Mouse (Mus musculus) midbrain, embryonic 11.5 days (tissue): ENCODE data around the gene Akap6. TPM values are rescaled to one million over a fixed set of nuclear protein-coding genes. Genes with fewer than 3 reads are reported as not detected.

Source experiments
- ATAC-seq: fragments of 200-750 bp; cut with Nextera tagmentation; 2 replicates; pipeline ENCODE4 v1.8.0; 2017; ENCODE audit warnings: moderate TSS enrichment, moderate library complexity; ENCODE audit not compliant: low FRiP score
- DNase-seq: peaks from one replicate; pipeline ENCODE4 v3.0.0; 2015; ENCODE audit warnings: low spot score; ENCODE audit errors: missing footprints
- H3K27ac ChIP-seq: fragments of 300-500 bp; sonication (generic); 2 replicates; pipeline ENCODE4 v1.5.1; 2014; ENCODE audit warnings: low read depth, low read length
- H3K27me3 ChIP-seq: fragments of 300-500 bp; sonication (generic); 2 replicates; pipeline ENCODE4 v1.6.1; 2014; ENCODE audit warnings: mild to moderate bottlenecking, low read length, moderate library complexity, mixed read lengths; ENCODE audit not compliant: control insufficient read depth, insufficient read depth
- H3K36me3 ChIP-seq: fragments of 300-500 bp; sonication (generic); 2 replicates; pipeline ENCODE4 v1.6.1; 2014; ENCODE audit warnings: mild to moderate bottlenecking, low read length, moderate library complexity, mixed read lengths; ENCODE audit not compliant: control insufficient read depth, insufficient read depth
- H3K4me1 ChIP-seq: fragments of 300-500 bp; sonication (generic); 2 replicates; pipeline ENCODE4 v1.6.1; 2014; ENCODE audit warnings: low read length; ENCODE audit not compliant: control insufficient read depth, insufficient read depth
- H3K4me2 ChIP-seq: fragments of 300-500 bp; sonication (generic); 2 replicates; pipeline ENCODE4 v1.6.1; 2014; ENCODE audit warnings: mild to moderate bottlenecking, moderate library complexity
- H3K4me3 ChIP-seq: fragments of 300-500 bp; sonication (generic); 2 replicates; pipeline ENCODE4 v1.5.1; 2014; ENCODE audit warnings: low read depth, low read length
- H3K9ac ChIP-seq: fragments of 300-500 bp; sonication (generic); 2 replicates; pipeline ENCODE4 v1.6.1; 2014; ENCODE audit warnings: low read length
- H3K9me3 ChIP-seq: fragments of 300-500 bp; sonication (generic); 2 replicates; pipeline ENCODE4 v1.6.1; 2016; ENCODE audit warnings: low read length; ENCODE audit not compliant: control insufficient read depth
- WGBS: fragments of 180-500 bp; shearing (Covaris S2); extraction: QIAGEN DNeasy Blood & Tissue Kit; methylation state at CpG from one replicate; pipeline ENCODE4 v1.1.7; 2014; 5-methylcytosine and 5-hydroxymethylcytosine counted together
- polyA plus RNA-seq: library from polyadenylated mRNA; unstranded; fragments of >200 nt; fragmentation: Nextera tagmentation; extraction: Ambion mirVana; gene quantifications from 2 replicates; pipeline ENCODE4 v1.2.1, GENCODE M21; 2014

The Akap6 gene
- polyA plus RNA-seq, 1 experiment from 2014 or later: 16.5 TPM

GRCm38 (mm10) chr12:52831782-52832181 is 132.6 kb downstream of the Akap6 start:
- ATAC-seq (no peak), DNase-seq (peak; percentile 92)
- 0 out of 2 replicates have a peak overlapping the region, but pooled peaks have one; percentile 7 for H3K27ac ChIP-seq
- H3K9me3 ChIP-seq: no peaks in the 10 kb centered on the region
- no peaks in the 10 kb centered on the region for H3K36me3 ChIP-seq
- H3K4me1 ChIP-seq: peaks cover 32% of the 10 kb centered on the region
- no peak overlapping the region for H3K9ac ChIP-seq
- no peak overlapping the region for H3K4me2 ChIP-seq
- no peak overlapping the region for H3K4me3 ChIP-seq
- no peaks in the 10 kb centered on the region for H3K27me3 ChIP-seq
- WGBS: 29% methylated on average over 9 of the region's 9 CpGs

GRCm38 (mm10) chr12:52832230-52832629 is 133.0 kb downstream of the Akap6 start:
- no peak overlapping the region for H3K4me2 ChIP-seq
- no peak overlapping the region for H3K9ac ChIP-seq
- peak; percentile 94 for DNase-seq
- no peak overlapping the region for H3K4me3 ChIP-seq
- H3K27me3 ChIP-seq: no peaks in the 10 kb centered on the region
- ATAC-seq: no peak
- WGBS: 10% methylated on average over 4 of the region's 4 CpGs
- no peaks in the 10 kb centered on the region for H3K36me3 ChIP-seq
- no peak overlapping the region for H3K27ac ChIP-seq
- no peaks in the 10 kb centered on the region for H3K9me3 ChIP-seq
- H3K4me1 ChIP-seq: peaks cover 32% of the 10 kb centered on the region

DNA sequence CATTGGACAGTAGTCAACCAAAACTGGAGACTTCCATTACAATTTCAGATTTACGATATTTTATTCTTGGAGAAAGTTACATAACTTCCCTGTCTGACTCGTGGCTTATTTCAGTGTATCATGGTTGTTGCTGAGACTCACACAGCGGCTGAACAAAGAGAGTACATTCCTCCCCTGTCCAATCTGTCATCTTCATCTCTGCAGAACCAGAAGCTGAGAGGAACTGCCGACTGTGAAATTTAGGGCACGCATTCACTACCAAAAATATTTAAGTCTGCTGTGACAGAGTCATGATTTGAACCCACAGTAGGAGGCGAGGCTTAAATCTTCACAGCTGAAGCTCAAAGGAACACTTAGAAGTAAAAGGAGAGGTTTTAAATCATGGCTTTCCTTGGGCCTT is 134.0 kb downstream of the Akap6 start:
- Histone ChIP-seq H3K4me1 (peaks cover 32% of the 10 kb centered on the region), H3K4me3 (no peak overlapping the region), H3K27me3 (no peaks in the 10 kb centered on the region), H3K9me3 (no peaks in the 10 kb centered on the region), H3K9ac (no peak overlapping the region), H3K36me3 (no peaks in the 10 kb centered on the region), H3K27ac (no peak overlapping the region), H3K4me2 (no peak overlapping the region)
- WGBS: 60% methylated on average over 6 of the region's 6 CpGs
- ATAC-seq (no peak), DNase-seq (no peak)

DNA sequence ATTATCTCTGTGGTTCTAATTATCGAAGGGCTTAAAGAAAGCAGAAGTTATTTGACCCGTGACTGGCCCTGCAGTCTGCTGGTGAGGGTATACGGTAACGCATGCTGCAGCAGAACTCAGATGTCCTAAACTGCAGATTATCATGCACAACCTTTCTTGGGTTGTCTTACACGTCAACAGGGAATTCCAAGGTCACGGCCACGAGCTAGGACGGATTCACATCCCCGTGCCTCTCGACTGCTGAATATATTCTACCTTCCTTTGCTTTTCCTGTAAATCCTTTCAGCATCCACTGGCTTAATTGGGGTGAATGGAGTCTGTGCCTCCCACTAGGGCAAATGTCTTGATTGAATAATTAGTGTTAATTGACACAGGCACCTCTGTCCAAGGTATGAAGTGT is 134.9 kb downstream of the Akap6 start:
- DNase-seq (peak; percentile 83), ATAC-seq (0 out of 2 replicates have a peak, but pooled peaks have one; percentile 12)
- no peaks in the 10 kb centered on the region for H3K9me3 ChIP-seq
- peak overlapping the region; percentile 74 for H3K27ac ChIP-seq
- H3K36me3 ChIP-seq: no peaks in the 10 kb centered on the region
- no peaks in the 10 kb centered on the region for H3K27me3 ChIP-seq
- H3K4me2 ChIP-seq: no peak overlapping the region
- no peak overlapping the region for H3K9ac ChIP-seq
- peaks cover 34% of the 10 kb centered on the region for H3K4me1 ChIP-seq
- no peak overlapping the region for H3K4me3 ChIP-seq
- WGBS: 40% methylated on average over 10 of the region's 10 CpGs

- no peak overlapping the region for H3K4me2 ChIP-seq
- ATAC-seq (no peak; the same call in 1 of the 2 replicates), DNase-seq (no peak)
- no peak overlapping the region for H3K4me3 ChIP-seq
- peaks cover 34% of the 10 kb centered on the region for H3K4me1 ChIP-seq
- no peak overlapping the region for H3K9ac ChIP-seq
- no peaks in the 10 kb centered on the region for H3K27me3 ChIP-seq
- 44% methylated on average over 6 of the region's 6 CpGs for WGBS
- H3K9me3 ChIP-seq: no peaks in the 10 kb centered on the region
- H3K27ac ChIP-seq: peak overlapping the region; percentile 74
- no peaks in the 10 kb centered on the region for H3K36me3 ChIP-seq
Observed at GRCm38 (mm10) chr12:52834781-52835279, 135.6 kb downstream of the Akap6 start.

DNA sequence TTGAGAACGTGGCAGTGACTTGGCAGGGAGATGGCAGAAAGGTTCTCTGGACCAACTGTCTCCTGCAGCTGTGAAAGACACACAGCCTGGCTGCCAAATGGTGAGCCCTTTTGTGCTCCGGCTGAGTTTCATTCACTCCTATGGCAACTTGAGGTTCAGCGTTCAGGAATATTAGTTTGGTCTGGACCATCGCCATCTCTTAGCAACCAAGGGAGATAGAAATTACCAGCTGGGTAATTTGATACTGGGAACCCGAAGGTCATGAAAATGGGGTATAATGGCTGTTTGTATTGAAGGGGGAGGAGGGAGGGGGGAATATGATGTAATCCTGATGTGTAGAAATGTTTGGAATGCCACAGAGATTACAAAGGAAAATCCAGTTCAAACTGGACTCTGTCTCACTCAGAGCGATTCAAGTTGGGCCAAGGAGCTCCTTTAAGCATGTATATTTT is 136.1 kb downstream of the Akap6 start:
- WGBS: 20% methylated on average over 6 of the region's 6 CpGs
- H3K36me3 ChIP-seq: no peaks in the 10 kb centered on the region
- peaks cover 34% of the 10 kb centered on the region for H3K4me1 ChIP-seq
- H3K9me3 ChIP-seq: no peaks in the 10 kb centered on the region
- peak overlapping the region; percentile 74 for H3K27ac ChIP-seq
- H3K4me3 ChIP-seq: no peak overlapping the region
- ATAC-seq (peak; percentile 65), DNase-seq (peak; percentile 91)
- no peaks in the 10 kb centered on the region for H3K27me3 ChIP-seq
- H3K4me2 ChIP-seq: no peak overlapping the region
- no peak overlapping the region for H3K9ac ChIP-seq

DNA sequence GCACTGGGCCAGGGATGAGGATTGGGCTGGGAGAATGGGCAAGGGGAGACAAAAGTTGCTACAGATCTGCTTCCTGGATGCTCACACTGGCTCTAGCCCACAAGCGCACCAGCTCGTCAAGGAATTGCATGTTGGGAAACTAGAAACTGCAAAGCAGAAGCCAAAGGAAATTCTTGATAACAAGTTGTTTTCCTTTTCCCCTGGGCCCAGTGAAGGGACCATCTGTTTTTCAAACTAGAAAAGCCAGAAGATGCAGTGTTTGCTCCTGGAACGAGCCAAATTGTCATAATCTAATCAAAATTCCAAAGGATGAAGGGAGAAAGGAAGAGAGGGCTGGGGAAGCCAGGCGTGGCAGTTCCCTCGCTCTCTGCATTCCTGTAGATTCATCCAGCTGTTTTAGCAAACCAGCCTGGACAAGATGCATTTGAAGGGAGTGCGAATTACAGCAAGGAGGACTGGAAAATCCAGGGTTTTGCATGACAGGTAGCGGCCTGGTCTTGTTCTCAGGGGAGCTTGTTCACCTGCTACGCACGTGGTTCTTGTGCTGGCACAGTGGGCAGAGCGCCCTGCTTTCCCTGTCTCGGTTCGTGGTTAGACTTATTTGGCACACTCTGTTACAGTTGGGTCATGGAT is 136.8 kb downstream of the Akap6 start:
- Histone ChIP-seq H3K4me1 (peaks cover 34% of the 10 kb centered on the region), H3K9ac (peak overlapping the region; percentile 27; the same call in 1 of the 2 replicates), H3K4me3 (no peak overlapping the region), H3K27me3 (no peaks in the 10 kb centered on the region), H3K4me2 (no peak overlapping the region), H3K9me3 (no peaks in the 10 kb centered on the region), H3K27ac (peak overlapping the region; percentile 75), H3K36me3 (no peaks in the 10 kb centered on the region)
- ATAC-seq (no peak), DNase-seq (peak; percentile 84)
- whole genome bisulfite sequencing: 69% methylated on average over 12 of the region's 12 CpGs

GRCm38 (mm10) chr12:52845982-52846381 is 146.8 kb downstream of the Akap6 start:
- no peak overlapping the region for H3K4me3 ChIP-seq
- WGBS: 91% methylated on average over 1 of the region's 1 CpGs
- H3K4me1 ChIP-seq: peaks cover 7% of the 10 kb centered on the region
- DNase-seq (no peak), ATAC-seq (no peak)
- H3K36me3 ChIP-seq: no peaks in the 10 kb centered on the region
- no peak overlapping the region for H3K27ac ChIP-seq
- no peaks in the 10 kb centered on the region for H3K9me3 ChIP-seq
- H3K27me3 ChIP-seq: no peaks in the 10 kb centered on the region
- H3K9ac ChIP-seq: no peak overlapping the region
- H3K4me2 ChIP-seq: no peak overlapping the region

DNA sequence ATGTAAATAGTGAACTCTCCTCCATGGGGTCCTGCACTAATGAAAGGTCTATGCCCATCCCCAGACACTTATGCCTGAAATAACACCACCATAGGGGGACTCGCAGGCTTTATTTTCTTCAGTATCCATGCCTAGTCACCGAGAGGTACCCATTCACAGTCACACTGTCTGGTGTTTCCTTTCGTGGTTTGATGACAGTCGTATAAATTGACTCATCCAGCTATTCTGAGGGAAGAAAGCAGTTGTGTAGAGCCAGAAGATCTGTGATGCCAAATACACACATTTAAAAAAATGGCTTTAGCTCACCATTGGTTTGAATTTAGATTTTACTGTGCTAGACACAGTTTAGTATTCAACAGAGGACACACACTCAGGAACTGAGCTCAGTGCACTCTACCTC is 147.8 kb downstream of the Akap6 start:
- H3K9me3 ChIP-seq: no peaks in the 10 kb centered on the region
- ATAC-seq: no peak
- H3K9ac ChIP-seq: no peak overlapping the region
- no peak overlapping the region for H3K27ac ChIP-seq
- 88% methylated on average over 4 of the region's 4 CpGs for WGBS
- no peak overlapping the region for H3K4me2 ChIP-seq
- no peak overlapping the region for H3K4me3 ChIP-seq
- DNase-seq: no peak
- no peaks in the 10 kb centered on the region for H3K27me3 ChIP-seq
- H3K4me1 ChIP-seq: peaks cover 7% of the 10 kb centered on the region
- no peaks in the 10 kb centered on the region for H3K36me3 ChIP-seq
